In the genomic region with DNA sequence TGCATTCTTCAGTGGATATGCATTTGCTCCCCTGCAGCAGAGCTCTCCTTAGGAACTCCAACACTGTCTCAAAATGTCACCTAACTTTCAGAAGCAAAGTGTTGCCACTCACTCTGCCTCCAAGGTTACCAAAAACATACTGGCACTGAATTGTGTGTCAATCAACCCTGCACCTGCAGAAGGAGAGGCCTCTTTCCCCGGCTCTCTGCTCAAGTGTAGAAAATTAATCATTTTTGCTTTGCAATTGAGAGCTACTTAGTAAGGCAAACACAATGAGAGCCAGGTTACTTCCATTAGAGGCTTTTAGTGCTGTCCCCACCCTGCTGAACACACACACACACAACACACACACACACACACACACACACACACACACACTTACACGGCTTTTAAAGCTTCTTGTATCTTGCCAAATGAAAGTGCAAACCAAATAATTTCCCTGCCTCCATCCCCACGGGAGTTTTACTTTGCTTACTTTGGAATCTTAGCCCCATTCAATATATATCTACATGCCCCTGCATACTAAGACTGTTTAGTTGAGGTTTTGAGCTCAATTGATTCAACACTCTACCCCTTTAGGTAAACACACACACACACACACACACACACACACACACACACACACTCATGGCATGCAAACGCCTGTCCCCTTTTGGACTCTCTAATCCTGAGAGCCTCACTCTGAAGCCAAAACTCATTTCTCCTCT, we compare ENCODE assay signal across 12 mouse cellular contexts. TPM values are rescaled to one million over a fixed set of nuclear protein-coding genes. Genes with fewer than 3 reads are reported as not detected.
DNase-seq lines count a peak whose midpoint lies in the region; ATAC-seq and TF ChIP-seq lines count a peak whose summit lies in the region.
"Had no signal": no experiment of that assay in that cellular context is flagged by ENCODE, and none has a peak within 500 bp of the region (broad histone marks: within the 10 kb centered on the region; RNA-seq: fewer than 3 reads in every experiment).

No protein-coding gene starts in this region.

- H3K27me3 ChIP-seq in heart, embryonic 16.5 days (ENCODE audit: control insufficient read depth, insufficient read depth, low read length): peaks cover 15% of the 10 kb centered on the region
- H3K27me3 ChIP-seq in embryonic facial prominence, embryonic 11.5 days (ENCODE audit: control insufficient read depth, insufficient read depth, low read length): peaks cover 9% of the 10 kb centered on the region
- H3K27me3 ChIP-seq in lung, embryonic 14.5 days (ENCODE audit: insufficient read depth, low read length): peaks cover 14% of the 10 kb centered on the region

- H3K4me2 ChIP-seq in heart, embryonic 16.5 days (ENCODE audit: low read depth, low read length): peak overlapping the region; percentile 70; the same call in 1 of the 2 replicates
- H3K4me2 ChIP-seq in embryonic facial prominence, embryonic 11.5 days (ENCODE audit: low read depth, low read length): no peak overlapping the region
- H3K4me2 ChIP-seq in lung, embryonic 14.5 days: peak overlapping the region; percentile 84
- H3K4me2 ChIP-seq: liver, embryonic 15.5 days had no signal

- no peaks in the 10 kb centered on the region for H3K9me3 ChIP-seq in heart, embryonic 16.5 days (replicated peaks; ENCODE audit: control insufficient read depth, low read length)
- H3K9me3 ChIP-seq in embryonic facial prominence, embryonic 11.5 days (replicated peaks; ENCODE audit: control insufficient read depth, low read length): no peaks in the 10 kb centered on the region
- H3K9me3 ChIP-seq in lung, embryonic 14.5 days (ENCODE audit: low read depth, low read length): no peaks in the 10 kb centered on the region
- H3K9me3 ChIP-seq: heart, embryonic 15.5 days; liver, embryonic 15.5 days had no signal

- no peak overlapping the region for H3K27ac ChIP-seq in heart, embryonic 16.5 days (ENCODE audit: low read length)
- H3K27ac ChIP-seq in embryonic facial prominence, embryonic 11.5 days (replicated peaks; ENCODE audit: low read depth, low read length): no peak overlapping the region
- H3K27ac ChIP-seq in lung, embryonic 14.5 days (ENCODE audit: low read depth): no peak overlapping the region
- H3K27ac ChIP-seq in olfactory bulb, adult 2 months (ENCODE audit: insufficient read depth, low read depth, low read length): no peak overlapping the region
- H3K27ac ChIP-seq: heart, embryonic 15.5 days; liver, embryonic 15.5 days had no signal

- no peak for TF ChIP-seq POLR2A in olfactory bulb, adult 2 months (IDR thresholded peaks at IDR 0.05; ENCODE audit: insufficient read depth, low read depth, low read length)

- no peaks in the 10 kb centered on the region for H3K36me3 ChIP-seq in heart, embryonic 16.5 days (ENCODE audit: control insufficient read depth, insufficient read depth)
- no peaks in the 10 kb centered on the region for H3K36me3 ChIP-seq in embryonic facial prominence, embryonic 11.5 days (replicated peaks; ENCODE audit: control insufficient read depth, insufficient read depth, low read depth, low read length)
- H3K36me3 ChIP-seq in lung, embryonic 14.5 days (ENCODE audit: insufficient read depth): no peaks in the 10 kb centered on the region
- H3K36me3 ChIP-seq: heart, embryonic 15.5 days; liver, embryonic 15.5 days had no signal

- WGBS in heart, embryonic 16.5 days: 41% methylated on average over 4 of the region's 4 CpGs
- 56% methylated on average over 4 of the region's 4 CpGs for WGBS in embryonic facial prominence, embryonic 11.5 days
- WGBS in lung, embryonic 14.5 days: 26% methylated on average over 4 of the region's 4 CpGs
- 58% methylated on average over 4 of the region's 4 CpGs for WGBS in olfactory bulb, adult 2 months

- DNase-seq in heart, postnatal 14 days: no peak
- DNase-seq in embryonic facial prominence, embryonic 11.5 days (ENCODE audit: low spot score): peak; percentile 8
- peak; percentile 49 for DNase-seq in lung, embryonic 14.5 days
- DNase-seq in urinary bladder, postnatal 10 days (ENCODE audit: low spot score): no peak
- no peak for DNase-seq in urinary bladder, postnatal 14 days (ENCODE audit: low spot score)
- no peak for DNase-seq in adrenal gland, adult 2 months
- DNase-seq: thymus, adult 2 months had no signal

- H3K4me3 ChIP-seq in heart, embryonic 16.5 days (ENCODE audit: low read length): no peak overlapping the region
- no peak overlapping the region for H3K4me3 ChIP-seq in embryonic facial prominence, embryonic 11.5 days (ENCODE audit: low read depth, low read length)
- peak overlapping the region; percentile 56 for H3K4me3 ChIP-seq in lung, embryonic 14.5 days (ENCODE audit: low read depth, low read length)
- peak overlapping the region; percentile 56; the same call in 1 of the 2 replicates for H3K4me3 ChIP-seq in olfactory bulb, adult 2 months (ENCODE audit: insufficient read depth, low read depth, low read length)
- H3K4me3 ChIP-seq: erythroblast, embryonic 14.5 days; liver, embryonic 15.5 days had no signal

- no peak overlapping the region for H3K9ac ChIP-seq in heart, embryonic 16.5 days (ENCODE audit: low read length)
- H3K9ac ChIP-seq in embryonic facial prominence, embryonic 11.5 days (replicated peaks; ENCODE audit: low read length): no peak overlapping the region
- no peak overlapping the region for H3K9ac ChIP-seq in lung, embryonic 14.5 days
- H3K9ac ChIP-seq: heart, embryonic 15.5 days; liver, embryonic 15.5 days had no signal

- intact Hi-C loops in heart, postnatal 14 days (cut with DNase I): no loop called here

- no peak for TF ChIP-seq CTCF in lung, embryonic 14.5 days (IDR thresholded peaks at IDR 0.05; ENCODE audit: low read depth)
- no peak for TF ChIP-seq CTCF in olfactory bulb, adult 2 months (IDR thresholded peaks at IDR 0.05; ENCODE audit: insufficient read depth, low read depth, low read length)

- peaks cover 2% of the 10 kb centered on the region for H3K4me1 ChIP-seq in heart, embryonic 16.5 days (ENCODE audit: control insufficient read depth, insufficient read depth, low read length)
- no peaks in the 10 kb centered on the region; the same call in 1 of the 2 replicates for H3K4me1 ChIP-seq in embryonic facial prominence, embryonic 11.5 days (ENCODE audit: control insufficient read depth, insufficient read depth, low read length)
- no peaks in the 10 kb centered on the region for H3K4me1 ChIP-seq in lung, embryonic 14.5 days (ENCODE audit: insufficient read depth)
- H3K4me1 ChIP-seq in olfactory bulb, adult 2 months (ENCODE audit: control insufficient read depth, insufficient read depth, low read length): peaks cover 8% of the 10 kb centered on the region

- no peak for ATAC-seq in heart, embryonic 16.5 days (replicated peaks; ENCODE audit: extremely low read depth, insufficient read depth, low FRiP score)
- no peak for ATAC-seq in embryonic facial prominence, embryonic 11.5 days (replicated peaks; ENCODE audit: insufficient number of reproducible peaks, low FRiP score, low TSS enrichment, low read depth)
- peak; percentile 19 for ATAC-seq in lung, embryonic 14.5 days (ENCODE audit: insufficient read depth)

RNA-seq across cellular contexts. Expression of gene Kctd8, which starts 2.4 kb away (rescaled TPM):
- polyA plus RNA-seq in heart, embryonic 16.5 days (2015; fragmentation: Nextera tagmentation; extraction: Ambion mirVana): 1.1 and 1.3 TPM in 2 replicates
- under 1 TPM; 0.33 to 0.44 TPM for total RNA-seq in heart, postnatal 14 days (2021)
- 1.3 and 1.5 TPM in 2 replicates for polyA plus RNA-seq in embryonic facial prominence, embryonic 11.5 days (2014; fragmentation: Nextera tagmentation; extraction: Ambion mirVana)
- 3.6 and 4.8 TPM in 2 replicates for polyA plus RNA-seq in lung, embryonic 14.5 days (2014; fragmentation: Nextera tagmentation; extraction: Ambion mirVana)
- not detected in 2 replicates for polyA plus RNA-seq in olfactory bulb, adult 2 months (2012; ENCODE audit: insufficient read depth, insufficient read length, low replicate concordance, missing spikeins)
- under 1 TPM; 0.28 to 0.40 TPM for total RNA-seq in adrenal gland, adult 2 months (2021)
- 1.0 and 1.3 TPM in 2 replicates for polyA plus RNA-seq in adrenal gland, adult 2 months (2012; rRNA removed)
- polyA plus RNA-seq: erythroblast, embryonic 14.5 days had no signal

Comparison
In these comparisons a context has a peak if more than half of its experiments do, and no peak if none do; other contexts are left out.
1. H3K4me3 ChIP-seq: peak in lung, embryonic 14.5 days (single experiment) and olfactory bulb, adult 2 months (single experiment); none in heart, embryonic 16.5 days (single experiment) and embryonic facial prominence, embryonic 11.5 days (single experiment).
2. DNase-seq: peak in embryonic facial prominence, embryonic 11.5 days (single experiment) and lung, embryonic 14.5 days (single experiment); none in heart, postnatal 14 days (0 of 2), urinary bladder, postnatal 10 days (single experiment), urinary bladder, postnatal 14 days (single experiment) and adrenal gland, adult 2 months (single experiment).